Mouse (Mus musculus) heart, embryonic 13.5 days (tissue): ENCODE measurements around the gene Kif2b. TPM values are rescaled to one million over a fixed set of nuclear protein-coding genes. Genes with fewer than 3 reads are reported as not detected.

Source experiments
- ATAC-seq: fragments of 200-750 bp; cut with Nextera tagmentation; 2 replicates; pipeline ENCODE4 v1.8.0; 2017; ENCODE audit warnings: moderate TSS enrichment; ENCODE audit not compliant: insufficient number of reproducible peaks, low FRiP score, low TSS enrichment; ENCODE audit errors: extremely low read depth
- H3K27ac ChIP-seq: fragments of 300-500 bp; sonication (generic); replicated peaks from 2 replicates; pipeline ENCODE4 v1.5.1; 2015; ENCODE audit warnings: moderate library complexity, mild to moderate bottlenecking, inconsistent platforms
- H3K27me3 ChIP-seq: fragments of 300-500 bp; sonication (generic); replicated peaks from 2 replicates; pipeline ENCODE4 v1.6.1; 2015; ENCODE audit warnings: mild to moderate bottlenecking, inconsistent platforms
- H3K36me3 ChIP-seq: fragments of 300-500 bp; sonication (generic); 2 replicates; pipeline ENCODE4 v1.6.1; 2015; ENCODE audit warnings: mild to moderate bottlenecking, inconsistent platforms
- H3K4me1 ChIP-seq: fragments of 300-500 bp; sonication (generic); 2 replicates; pipeline ENCODE4 v1.6.1; 2015; ENCODE audit warnings: inconsistent platforms
- H3K4me2 ChIP-seq: fragments of 300-500 bp; sonication (generic); 2 replicates; pipeline ENCODE4 v1.6.1; 2015; ENCODE audit warnings: inconsistent platforms, mild to moderate bottlenecking, moderate library complexity
- H3K4me3 ChIP-seq: fragments of 300-500 bp; sonication (generic); 2 replicates; pipeline ENCODE4 v1.5.1; 2015; ENCODE audit warnings: moderate library complexity, mild to moderate bottlenecking, inconsistent platforms
- H3K9ac ChIP-seq: fragments of 300-500 bp; sonication (generic); 2 replicates; pipeline ENCODE4 v1.6.1; 2015; ENCODE audit warnings: inconsistent platforms, mild to moderate bottlenecking, moderate library complexity
- H3K9me3 ChIP-seq: fragments of 300-500 bp; sonication (generic); 2 replicates; pipeline ENCODE4 v1.6.1; 2016; ENCODE audit warnings: inconsistent platforms
- WGBS: fragments of 180-500 bp; shearing (Covaris S2); methylation state at CpG from one replicate; pipeline ENCODE4 v1.1.7; 2015; ENCODE audit warnings: mixed read lengths; 5-methylcytosine and 5-hydroxymethylcytosine counted together
- polyA plus RNA-seq: library from polyadenylated mRNA; unstranded; fragments of >200 nt; fragmentation: Nextera tagmentation; extraction: Ambion mirVana; gene quantifications from 2 replicates; pipeline ENCODE4 v1.2.1, GENCODE M21; 2015

Gene Kif2b
- polyA plus RNA-seq, result not detected in 2 replicates

- Histone ChIP-seq H3K9me3 (peaks cover 2% of the 10 kb centered on the region; the same call in 1 of the 2 replicates), H3K36me3 (no peaks in the 10 kb centered on the region), H3K27me3 (no peaks in the 10 kb centered on the region), H3K9ac (no peak within 1 kb of the TSS), H3K4me2 (no peak within 1 kb of the TSS), H3K4me3 (no peak within 1 kb of the TSS), H3K27ac (no peak within 1 kb of the TSS), H3K4me1 (no peaks in the 10 kb centered on the region)
- no peak for ATAC-seq
- WGBS, result 78% methylated on average over 9 of the region's 9 CpGs
Observed at GRCm38 (mm10) chr11:91577317-91577716, at the start of gene Kif2b. Gene Kif2b (minus strand): TSS chr11:91577558.

DNA sequence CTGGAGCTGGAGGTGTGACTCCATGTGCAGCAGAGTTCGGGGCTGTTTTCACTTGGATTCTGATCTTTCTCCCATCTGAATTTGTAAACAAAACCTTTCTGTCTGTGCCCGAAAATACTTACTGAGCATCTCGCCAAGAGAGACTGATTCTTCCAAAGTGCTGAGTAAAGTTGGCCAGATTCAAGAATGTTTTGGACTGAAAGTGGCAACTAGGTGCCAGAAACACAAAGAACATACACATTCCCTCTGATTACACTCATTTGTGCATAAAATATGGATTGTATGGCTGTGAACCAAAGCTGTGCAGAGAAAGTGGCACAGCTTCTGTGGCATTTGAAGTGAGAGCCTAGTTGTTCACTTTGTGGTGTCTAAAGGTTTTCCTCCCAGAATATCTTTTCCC lies 15.7 kb upstream of the Kif2b start:
- no peak for ATAC-seq
- Histone ChIP-seq H3K9me3 (no peaks in the 10 kb centered on the region), H3K9ac (no peak overlapping the region), H3K4me2 (no peak overlapping the region), H3K27ac (no peak overlapping the region), H3K36me3 (no peaks in the 10 kb centered on the region), H3K4me3 (no peak overlapping the region), H3K27me3 (no peaks in the 10 kb centered on the region), H3K4me1 (no peaks in the 10 kb centered on the region)
- 57% methylated on average over 3 of the region's 3 CpGs for WGBS

GRCm38 (mm10) chr11:91576856-91577255 lies 502 bp downstream of the Kif2b start:
- Histone ChIP-seq H3K27me3 (no peaks in the 10 kb centered on the region), H3K36me3 (no peaks in the 10 kb centered on the region), H3K27ac (no peak overlapping the region), H3K9ac (no peak overlapping the region), H3K4me2 (no peak overlapping the region), H3K9me3 (peaks cover 2% of the 10 kb centered on the region; the same call in 1 of the 2 replicates), H3K4me3 (no peak overlapping the region), H3K4me1 (no peaks in the 10 kb centered on the region)
- ATAC-seq, result no peak
- 88% methylated on average over 19 of the region's 19 CpGs for WGBS

GRCm38 (mm10) chr11:91575406-91575805 lies 2.0 kb downstream of the Kif2b start:
- WGBS, result 78% methylated on average over 8 of the region's 8 CpGs
- H3K4me3 ChIP-seq, result no peak overlapping the region
- H3K27ac ChIP-seq, result no peak overlapping the region
- no peak overlapping the region for H3K9ac ChIP-seq
- no peaks in the 10 kb centered on the region for H3K4me1 ChIP-seq
- no peak for ATAC-seq
- H3K36me3 ChIP-seq, result no peaks in the 10 kb centered on the region
- peaks cover 2% of the 10 kb centered on the region; the same call in 1 of the 2 replicates for H3K9me3 ChIP-seq
- H3K27me3 ChIP-seq, result no peaks in the 10 kb centered on the region
- H3K4me2 ChIP-seq, result no peak overlapping the region

- ATAC-seq, result no peak
- Histone ChIP-seq H3K4me2 (no peak overlapping the region), H3K9me3 (peaks cover 2% of the 10 kb centered on the region; the same call in 1 of the 2 replicates), H3K4me3 (no peak overlapping the region), H3K9ac (no peak overlapping the region), H3K27me3 (no peaks in the 10 kb centered on the region), H3K27ac (no peak overlapping the region), H3K4me1 (no peaks in the 10 kb centered on the region), H3K36me3 (no peaks in the 10 kb centered on the region)
- WGBS, result 58% methylated on average over 3 of the region's 3 CpGs
Observed at GRCm38 (mm10) chr11:91574477-91574876, 2.9 kb downstream of the Kif2b start.

- Histone ChIP-seq H3K27me3 (no peaks in the 10 kb centered on the region), H3K36me3 (no peaks in the 10 kb centered on the region), H3K4me3 (no peak overlapping the region), H3K9ac (no peak overlapping the region), H3K9me3 (no peaks in the 10 kb centered on the region), H3K27ac (no peak overlapping the region), H3K4me2 (no peak overlapping the region), H3K4me1 (no peaks in the 10 kb centered on the region)
- 71% methylated on average over 4 of the region's 4 CpGs for WGBS
- no peak for ATAC-seq
Observed at GRCm38 (mm10) chr11:91530737-91531136, 46.6 kb downstream of the Kif2b start.
